Mouse (Mus musculus): Measurements from ENCODE around the gene Adam1a.

DNA sequence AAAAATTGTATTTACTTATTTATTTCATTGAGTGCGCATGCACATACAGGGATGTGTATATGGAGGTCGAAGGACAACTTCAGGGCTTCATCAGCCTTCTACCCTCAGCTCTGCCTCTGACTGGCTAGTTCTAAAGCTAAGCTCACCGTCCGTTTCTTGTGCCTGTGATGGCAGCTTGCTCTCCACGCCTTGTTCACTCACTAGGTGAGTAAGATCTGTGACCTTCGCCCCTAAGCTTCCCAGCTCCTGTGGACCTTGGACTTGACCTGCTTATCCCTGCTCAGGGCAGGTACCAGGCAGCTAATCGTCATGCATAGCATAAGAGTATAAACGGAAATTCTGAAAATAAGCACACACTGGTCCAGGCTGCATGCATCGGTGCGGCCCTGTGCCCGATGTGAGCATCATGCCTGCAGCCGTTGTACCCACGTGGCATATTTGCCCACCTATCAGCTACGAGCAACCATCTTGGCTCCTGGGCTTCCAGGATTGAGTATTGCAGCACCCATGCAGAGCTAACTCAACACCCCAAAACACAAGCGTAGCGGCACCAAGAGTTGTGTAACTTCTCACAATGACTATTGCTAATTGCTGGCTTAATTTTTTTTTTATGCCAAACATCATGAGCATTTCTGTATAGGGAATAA, 20.9 kb upstream of the Adam1a start:
- no peak for TF ChIP-seq MEF2A (IDR thresholded peaks at IDR 0.05; ENCODE audit: extremely low read depth, insufficient replicate concordance, low read depth, low read length, poor library complexity, severe bottlenecking)
- no peak for TF ChIP-seq POLR2AphosphoS2 (IDR thresholded peaks at IDR 0.05; ENCODE audit: low read length)
- TF ChIP-seq POLR2A (IDR thresholded peaks at IDR 0.05; ENCODE audit: control insufficient read depth in 1 of 2, insufficient read depth in 1 of 2, low read depth in 1 of 2, low read length in 2 of 2, poor library complexity in 1 of 2) = no peak
- TF ChIP-seq ZC3H11A (IDR thresholded peaks at IDR 0.05; ENCODE audit: low read depth, low read length) = no peak
- TF ChIP-seq USF2 (IDR thresholded peaks at IDR 0.05; ENCODE audit: borderline replicate concordance in 1 of 2, insufficient read depth in 1 of 2, low read depth in 1 of 2, low read length in 2 of 2) = no peak
- TF ChIP-seq CTCF (IDR thresholded peaks at IDR 0.05 in 2 of 3, conservative IDR thresholded peaks at IDR 0.05 in 1 of 3; ENCODE audit: control insufficient read depth in 1 of 3, insufficient read depth in 1 of 3, low read depth in 2 of 3, low read length in 3 of 3, poor library complexity in 1 of 3, severe bottlenecking in 1 of 3) = no peak
- TF ChIP-seq USF1 (IDR thresholded peaks at IDR 0.05; ENCODE audit: low read depth, low read length) = no peak
- no peak for TF ChIP-seq RCOR1 (IDR thresholded peaks at IDR 0.05; ENCODE audit: low read depth, low read length)
- TF ChIP-seq MAFK (IDR thresholded peaks at IDR 0.05; ENCODE audit: borderline replicate concordance, low read depth, low read length) = no peak
- TF ChIP-seq TCF12 (IDR thresholded peaks at IDR 0.05; ENCODE audit: low read depth, low read length) = no peak

All from MEL (cell line).